Mouse (Mus musculus): ENCODE data around the gene Parpbp.

The Parpbp gene

DNA sequence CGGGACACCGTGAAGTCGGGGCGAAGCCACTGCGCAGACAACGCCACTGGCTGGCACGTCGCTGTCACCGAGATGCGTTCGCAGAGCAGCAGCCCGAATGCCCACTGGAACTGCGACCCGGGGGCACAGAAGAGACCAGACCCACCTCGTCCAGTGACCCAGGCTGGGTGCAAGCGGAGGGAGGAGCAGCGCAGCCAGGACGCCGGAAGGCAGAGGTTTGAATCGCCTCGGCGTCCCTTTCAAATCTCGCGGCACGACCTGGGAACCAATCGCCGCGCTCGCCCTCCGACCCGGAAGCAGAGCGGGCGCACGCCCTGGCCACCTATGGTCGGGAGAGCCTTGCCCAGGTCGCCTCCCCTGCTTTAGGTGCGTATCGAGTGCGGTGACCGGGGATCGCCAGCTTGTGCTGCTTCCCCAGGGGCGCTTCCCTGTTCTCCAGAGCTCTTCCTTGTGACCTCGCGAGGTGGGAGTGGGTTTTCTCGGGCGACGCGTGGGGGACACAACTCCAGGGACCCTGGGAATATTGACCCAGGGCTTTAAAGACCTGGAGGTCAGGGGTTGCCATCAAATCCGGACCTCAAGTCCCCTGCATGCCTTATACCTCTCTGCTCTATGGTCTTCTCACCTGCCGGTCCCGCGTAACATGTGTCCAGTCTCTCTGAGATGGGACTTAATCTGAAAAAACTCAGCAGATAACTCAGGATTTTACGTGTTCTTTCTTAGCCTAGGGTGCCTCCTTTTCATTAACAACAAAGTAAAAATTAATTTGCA, at the start of gene Parpbp, which contains the start of gene Nup37:
Gene Parpbp, minus strand, starts transcription at position 235 of the 771 bp plus-strand sequence.
Gene Nup37, plus strand, starts transcription at position 286 of the 771 bp plus-strand sequence.
- DNase-seq: peak; percentile 98

DNA sequence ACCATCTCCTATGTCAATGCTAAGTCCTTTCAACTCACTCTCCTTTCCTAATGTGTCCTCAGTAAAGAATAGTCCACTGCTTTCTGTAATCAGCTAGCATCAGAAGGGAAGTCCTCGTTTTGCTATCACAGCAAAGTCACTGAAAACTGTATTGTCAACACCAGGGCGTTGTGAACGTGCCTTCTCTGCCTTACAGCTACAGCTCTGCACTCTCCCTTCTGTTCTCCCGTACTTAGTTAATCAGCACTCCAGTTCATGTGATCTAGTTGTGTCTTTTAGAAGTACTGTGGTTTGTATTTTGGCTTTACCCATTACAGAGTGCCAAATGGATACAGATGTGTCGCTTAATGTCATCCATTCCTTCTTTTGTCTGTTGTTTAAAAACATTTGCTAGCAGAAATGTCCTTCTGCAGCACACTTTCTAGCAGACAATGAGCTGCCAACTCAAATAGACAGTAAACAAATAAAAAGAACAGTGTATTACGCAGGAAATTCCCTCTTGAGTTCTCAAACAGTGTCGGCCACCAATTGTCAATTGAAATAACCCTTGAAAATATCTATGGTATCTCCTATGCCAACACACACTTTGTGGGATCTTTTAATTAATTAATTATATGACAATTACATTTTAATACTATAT, 20.8 kb upstream of the Parpbp start:
- DNase-seq: no peak

- DNase-seq: no peak
Measured at GRCm38 (mm10) chr10:88166158-88166557, 19.4 kb upstream of the Parpbp start.

DNA sequence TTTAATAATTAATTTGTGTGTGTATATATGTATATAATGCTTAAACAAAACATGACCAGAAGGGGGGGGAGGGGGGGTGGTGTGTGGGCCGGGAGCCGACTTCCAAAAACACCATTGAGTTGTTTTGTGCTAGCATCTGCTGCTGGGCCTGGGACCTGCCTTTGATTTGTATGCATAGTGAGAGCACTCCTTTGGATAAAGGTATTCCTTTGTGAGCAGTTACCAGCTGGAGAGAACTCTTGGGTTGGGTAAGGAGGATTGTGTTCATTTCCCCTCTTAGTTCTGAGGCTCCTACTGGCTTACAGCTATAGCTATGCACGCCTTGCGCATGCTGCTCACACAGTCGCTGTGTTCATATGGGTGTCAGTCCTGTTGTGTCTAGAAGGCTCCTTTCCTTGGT, 15.9 kb upstream of the Parpbp start:
- DNase-seq: no peak

GRCm38 (mm10) chr10:88162096-88162495, 15.4 kb upstream of the Parpbp start:
- DNase-seq: no peak

GRCm38 (mm10) chr10:88151658-88152057, 4.9 kb upstream of the Parpbp start:
- DNase-seq: no peak

- DNase-seq: no peak
Measured at GRCm38 (mm10) chr10:88150381-88150780, 3.6 kb upstream of the Parpbp start.

GRCm38 (mm10) chr10:88146187-88146586, 554 bp downstream of the Parpbp start:
- no peak for DNase-seq

GRCm38 (mm10) chr10:88135630-88136029, 11.1 kb downstream of the Parpbp start:
- peak; percentile 72 for DNase-seq

- DNase-seq: no peak
Measured at GRCm38 (mm10) chr10:88119721-88120120, 27.0 kb downstream of the Parpbp start.

- no peak for DNase-seq
Measured at GRCm38 (mm10) chr10:88113290-88113689, 33.5 kb downstream of the Parpbp start.

DNA sequence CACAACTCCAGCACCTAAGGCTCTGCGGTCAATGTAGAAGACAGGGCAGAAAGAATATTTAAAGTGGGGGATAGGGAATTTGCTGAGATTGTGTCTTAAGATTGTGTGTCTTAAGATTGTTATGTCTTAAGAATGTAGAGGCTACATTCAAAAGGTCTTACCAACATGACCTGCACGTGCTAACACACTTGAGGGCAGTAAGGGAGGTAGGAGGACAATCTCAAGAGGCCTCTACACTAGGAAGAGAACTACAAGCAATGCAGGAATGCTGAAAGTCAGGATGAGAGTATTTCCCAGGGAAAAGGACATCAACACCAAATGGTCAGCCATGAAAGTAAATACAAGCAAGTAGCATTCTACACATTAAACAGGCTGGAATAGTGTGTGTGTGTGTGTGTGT, 40.6 kb downstream of the Parpbp start:
- DNase-seq: no peak

DNA sequence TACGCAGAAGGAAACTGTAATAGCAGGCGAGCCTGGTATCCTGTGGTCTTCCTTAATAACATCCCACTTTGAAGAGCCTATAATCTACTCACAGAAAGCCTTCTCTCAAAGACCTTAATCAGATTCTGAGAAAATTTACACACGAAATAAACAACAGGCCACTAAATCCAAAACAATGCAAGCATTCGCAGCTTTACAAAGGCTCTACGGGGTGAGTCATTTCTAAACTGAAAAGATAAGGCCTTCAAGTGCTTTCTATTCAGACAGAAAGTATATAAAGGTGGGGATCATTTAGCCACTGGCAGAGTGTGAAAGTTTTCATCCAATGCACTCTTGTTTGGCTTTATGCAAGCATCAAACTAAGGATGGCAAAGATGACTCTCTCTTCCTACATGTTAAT, 56.0 kb downstream of the Parpbp start, which contains the start of gene Pmch:
Gene Pmch, plus strand, starts transcription at position 301 of the 400 bp plus-strand sequence.
- no peak for DNase-seq

GRCm38 (mm10) chr10:88067377-88067776, 79.4 kb downstream of the Parpbp start:
- no peak for DNase-seq

- DNase-seq: no peak
Measured at GRCm38 (mm10) chr10:88064872-88065271, 81.9 kb downstream of the Parpbp start.

DNA sequence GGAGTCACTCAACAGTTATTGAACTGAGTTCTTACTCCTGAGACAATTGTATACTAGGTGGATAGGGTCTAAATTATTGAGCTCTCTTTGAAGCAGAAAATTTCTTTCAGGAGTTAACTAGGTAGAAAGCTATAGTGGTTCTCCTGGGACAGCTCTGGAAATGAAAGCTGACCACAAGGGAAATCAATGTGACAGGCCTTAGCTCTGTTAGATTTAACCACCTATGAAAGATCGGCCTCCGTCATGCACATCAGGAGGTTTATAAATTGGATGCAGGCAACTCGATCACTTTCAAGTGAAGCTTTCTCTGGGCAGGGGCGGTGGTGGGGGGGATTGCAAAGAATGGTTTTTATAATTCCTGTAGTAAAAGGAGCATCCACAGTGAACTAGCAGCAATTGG, 83.3 kb downstream of the Parpbp start:
- DNase-seq: no peak

GRCm38 (mm10) chr10:88056950-88057649, 89.6 kb downstream of the Parpbp start:
- peak; percentile 89 for DNase-seq

DNA sequence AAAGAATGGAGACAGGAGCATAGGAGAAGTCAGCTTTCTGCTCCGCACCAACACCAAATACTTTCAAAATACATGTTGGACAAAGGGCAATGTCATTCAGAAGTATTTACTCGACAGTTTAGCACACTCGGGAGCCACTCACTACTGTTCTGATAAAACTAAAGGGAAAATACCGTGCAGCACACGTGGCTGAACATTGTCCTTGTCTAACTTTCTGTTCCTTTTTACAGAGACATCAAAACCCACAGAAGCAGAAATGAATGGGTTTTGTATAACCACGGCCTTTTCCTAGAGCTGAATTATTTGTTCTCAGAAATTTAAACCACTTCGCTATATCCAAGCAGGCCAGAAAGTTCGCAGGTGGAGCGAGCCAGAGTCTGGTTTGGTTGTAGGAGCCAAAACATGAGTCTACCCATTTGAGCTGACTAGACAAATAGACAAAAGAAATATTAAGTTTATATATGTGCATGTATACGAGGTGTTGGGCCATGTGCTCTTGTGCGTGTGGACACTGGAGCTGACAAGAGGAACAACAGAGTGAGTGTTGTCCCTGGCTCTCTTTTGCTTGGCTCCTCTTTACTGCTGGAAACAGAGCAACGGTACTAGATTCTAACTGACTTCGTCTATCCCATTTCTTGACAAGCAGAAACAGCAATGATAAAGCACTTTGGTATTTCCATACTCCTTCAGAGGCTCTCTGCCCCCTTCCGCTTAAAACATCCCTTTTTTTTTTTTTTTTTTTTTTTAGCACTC, 92.3 kb downstream of the Parpbp start:
- no peak for DNase-seq

- DNase-seq: no peak
Measured at GRCm38 (mm10) chr10:88046098-88046771, 100.5 kb downstream of the Parpbp start.

DNA sequence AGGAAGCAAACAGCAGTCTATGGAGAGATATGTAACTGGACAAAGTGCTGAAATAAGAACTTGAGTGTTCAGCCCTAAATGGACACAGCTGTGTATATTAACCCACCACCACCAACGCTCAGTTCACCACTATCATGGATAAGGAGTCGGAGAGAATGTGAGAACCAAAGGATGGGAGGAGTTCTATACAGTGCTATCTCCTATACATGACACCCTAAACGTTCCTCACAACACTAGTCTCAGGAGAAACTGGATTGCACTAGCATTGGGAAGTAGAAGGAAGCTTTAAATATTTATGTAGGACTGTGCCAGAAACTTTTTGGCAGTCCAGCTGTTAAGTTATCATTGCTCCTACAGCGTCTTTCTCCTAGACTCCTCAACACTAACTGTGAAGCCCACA, 102.4 kb downstream of the Parpbp start:
- DNase-seq: no peak

All from heart, adult 11 months (tissue).